Mouse (Mus musculus) E14TG2a.4 (cell line): ENCODE measurements around the gene Canx.

Experiments used
- CTCF ChIP-seq: conservative IDR thresholded peaks from 2 replicates; pipeline ENCODE4 v1.5.1; 2014; ENCODE audit warnings: low read length
- POU5F1 ChIP-seq: IDR thresholded peaks from 2 replicates; pipeline ENCODE4 v1.6.1; 2014; ENCODE audit warnings: low read length, borderline replicate concordance

- no peak for TF ChIP-seq CTCF
- no peak for TF ChIP-seq POU5F1
Measured at GRCm38 (mm10) chr11:50373086-50373485, 47.6 kb upstream of the Canx start.
